Mouse (Mus musculus) hindbrain, embryonic 14.5 days (tissue): Measurements from ENCODE around the gene Luc7l3. TPM values are rescaled to one million over a fixed set of nuclear protein-coding genes. Genes with fewer than 3 reads are reported as not detected.

Experiments
- ATAC-seq: fragments of 200-750 bp; cut with Nextera tagmentation; 2 replicates; pipeline ENCODE4 v1.8.0; 2017; ENCODE audit warnings: moderate number of reproducible peaks, mild to moderate bottlenecking, moderate TSS enrichment, moderate library complexity; ENCODE audit not compliant: low FRiP score
- DNase-seq: peaks from one replicate; pipeline ENCODE4 v3.0.0-alpha.2; 2015; ENCODE audit warnings: low spot score
- H3K27ac ChIP-seq: fragments of 300-500 bp; sonication (generic); 2 replicates; pipeline ENCODE4 v1.5.1; 2014; ENCODE audit warnings: mild to moderate bottlenecking, moderate library complexity
- H3K27me3 ChIP-seq: fragments of 300-500 bp; sonication (generic); 2 replicates; pipeline ENCODE4 v1.6.1; 2014; ENCODE audit warnings: mild to moderate bottlenecking, low read length, mixed read lengths; ENCODE audit not compliant: control insufficient read depth, insufficient read depth
- H3K36me3 ChIP-seq: fragments of 300-500 bp; sonication (generic); replicated peaks from 2 replicates; pipeline ENCODE4 v1.6.1; 2014; ENCODE audit not compliant: control insufficient read depth, insufficient read depth
- H3K4me1 ChIP-seq: fragments of 300-500 bp; sonication (generic); replicated peaks from 2 replicates; pipeline ENCODE4 v1.6.1; 2014; ENCODE audit warnings: antibody characterized with exemption, low read length, mixed read lengths; ENCODE audit not compliant: control insufficient read depth, insufficient read depth
- H3K4me2 ChIP-seq: fragments of 300-500 bp; sonication (generic); replicated peaks from 2 replicates; pipeline ENCODE4 v1.6.1; 2014; ENCODE audit warnings: mild to moderate bottlenecking, moderate library complexity
- H3K4me3 ChIP-seq: fragments of 300-500 bp; sonication (generic); replicated peaks from 2 replicates; pipeline ENCODE4 v1.5.1; 2014; ENCODE audit warnings: mild to moderate bottlenecking, low read length
- H3K9ac ChIP-seq: fragments of 300-500 bp; sonication (generic); 2 replicates; pipeline ENCODE4 v1.6.1; 2014
- H3K9me3 ChIP-seq: fragments of 300-500 bp; sonication (generic); 2 replicates; pipeline ENCODE4 v1.6.1; 2016; ENCODE audit warnings: low read length; ENCODE audit not compliant: control insufficient read depth
- WGBS: fragments of 180-500 bp; shearing (Covaris S2); extraction: QIAGEN DNeasy Blood & Tissue Kit; methylation state at CpG from one replicate; pipeline ENCODE4 v1.1.7; 2014; 5-methylcytosine and 5-hydroxymethylcytosine counted together
- polyA plus RNA-seq: library from polyadenylated mRNA; unstranded; fragments of >200 nt; fragmentation: Nextera tagmentation; extraction: Ambion mirVana; gene quantifications from 2 replicates; pipeline ENCODE4 v1.2.1, GENCODE M21; 2014

The Luc7l3 gene
- polyA plus RNA-seq, 1 experiment from 2014 or later = 105 TPM

DNA sequence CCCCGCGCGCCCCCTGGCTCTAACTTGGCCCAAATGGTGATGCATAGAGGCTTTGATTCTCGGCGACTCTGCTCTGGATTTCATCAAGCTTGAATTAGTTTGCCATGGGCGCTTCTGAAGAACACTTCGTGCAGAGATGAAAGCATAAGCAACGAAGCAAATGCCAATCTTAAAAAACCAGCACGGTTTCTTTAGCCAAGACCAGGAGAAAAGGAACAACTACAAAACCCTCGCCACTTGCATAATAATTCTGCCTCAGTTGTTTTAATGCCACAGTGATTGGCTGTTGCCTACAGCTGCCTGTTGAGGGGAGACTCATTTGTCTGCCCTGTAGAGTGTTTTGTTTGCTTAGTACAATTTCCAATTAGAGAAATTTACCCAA lies 6.8 kb upstream of the Luc7l3 start:
- H3K4me1 ChIP-seq = peaks cover 35% of the 10 kb centered on the region
- peak overlapping the region; percentile 96 for H3K9ac ChIP-seq
- WGBS = 2% methylated on average over 10 of the region's 10 CpGs
- peak overlapping the region; percentile 99 for H3K27ac ChIP-seq
- H3K4me3 ChIP-seq = peak overlapping the region; percentile 56
- DNase-seq (no peak), ATAC-seq (no peak)
- H3K9me3 ChIP-seq = no peaks in the 10 kb centered on the region
- H3K36me3 ChIP-seq = peaks cover 2% of the 10 kb centered on the region
- no peaks in the 10 kb centered on the region for H3K27me3 ChIP-seq
- peak overlapping the region; percentile 81 for H3K4me2 ChIP-seq

DNA sequence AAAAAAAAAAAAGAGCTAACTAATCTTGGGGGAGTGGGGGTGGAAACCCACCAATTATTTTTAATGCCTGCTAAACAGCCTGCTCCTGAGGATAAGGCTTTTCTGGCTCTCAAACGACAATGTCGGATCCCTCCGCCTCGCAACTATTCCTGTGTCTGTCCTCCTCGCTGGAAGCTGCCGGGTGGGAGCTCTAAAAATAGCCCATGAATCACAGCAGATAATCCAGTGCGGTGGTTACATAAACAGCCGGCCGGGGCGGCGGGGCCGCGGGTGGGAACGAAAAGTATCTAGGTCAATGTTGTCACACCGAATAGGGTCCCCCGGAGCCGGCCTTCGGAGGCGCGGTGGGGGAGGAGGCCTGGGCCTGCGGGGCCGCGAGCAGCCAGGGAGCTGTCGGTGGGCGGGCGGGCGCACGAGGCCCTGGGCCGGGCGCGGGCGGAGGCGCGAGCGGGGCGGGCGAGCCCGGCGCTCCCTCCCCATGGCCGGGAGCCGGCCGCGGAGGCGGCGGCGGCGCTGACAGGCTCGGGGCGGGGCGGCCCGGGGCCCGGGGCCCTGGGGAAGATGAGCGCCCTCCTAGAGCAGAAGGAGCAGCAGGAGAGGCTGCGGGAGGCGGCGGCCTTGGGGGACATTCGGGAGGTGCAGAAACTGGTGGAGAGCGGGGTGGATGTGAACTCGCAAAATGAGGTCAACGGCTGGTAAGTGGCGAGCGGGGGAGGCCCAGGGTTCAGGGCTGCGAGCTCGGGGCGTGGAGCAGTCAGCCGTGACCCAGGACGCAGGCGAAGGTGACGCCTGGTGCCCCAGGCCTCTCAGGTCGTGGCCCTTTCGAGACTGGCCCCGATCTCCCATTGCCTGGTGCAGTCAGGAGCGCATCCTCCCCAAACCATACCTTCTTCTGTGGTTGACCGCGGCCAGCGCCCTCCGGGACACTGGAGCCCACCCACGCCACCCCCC lies 6.2 kb upstream of the Luc7l3 start, which contains the start of gene Ankrd40:
Gene Ankrd40, plus strand, starts transcription at position 309 of the 951 bp plus-strand sequence.
- Histone ChIP-seq H3K27me3 (no peaks in the 10 kb centered on the region), H3K4me1 (peaks cover 35% of the 10 kb centered on the region), H3K4me3 (peak within 1 kb of the TSS; percentile 56), H3K27ac (peak within 1 kb of the TSS; percentile 99), H3K9ac (peak within 1 kb of the TSS; percentile 96), H3K4me2 (peak within 1 kb of the TSS; percentile 81), H3K9me3 (no peaks in the 10 kb centered on the region), H3K36me3 (no peaks in the 10 kb centered on the region; the same call in 1 of the 2 replicates)
- DNase-seq (peak; percentile 93), ATAC-seq (peak; percentile 86)
- under 1% methylated on average over 70 of the region's 78 CpGs for WGBS

DNA sequence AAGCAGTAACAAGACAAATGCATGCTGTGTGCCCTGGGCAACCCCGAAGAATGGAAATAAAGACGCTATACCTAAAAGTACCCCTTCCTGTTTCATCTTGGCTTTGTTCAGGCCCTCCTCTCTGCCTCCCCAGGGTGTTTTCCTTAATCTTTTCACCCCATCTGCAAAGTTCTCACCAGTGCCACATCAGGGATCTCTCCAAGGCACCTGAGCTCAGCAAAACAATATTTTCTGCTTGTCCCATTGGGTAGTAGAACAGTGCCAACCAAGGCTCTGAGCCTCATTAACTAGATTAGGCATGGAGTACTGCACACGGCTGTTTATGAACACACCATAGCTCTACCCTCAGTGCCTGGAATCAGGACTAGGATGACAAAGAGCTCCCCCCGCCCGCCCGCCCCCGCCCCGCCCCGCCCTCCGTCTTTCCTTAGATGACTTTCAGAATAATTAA lies 5.2 kb upstream of the Luc7l3 start:
- H3K9me3 ChIP-seq = no peaks in the 10 kb centered on the region
- H3K27ac ChIP-seq = peak overlapping the region; percentile 99
- H3K4me1 ChIP-seq = peaks cover 40% of the 10 kb centered on the region
- no peaks in the 10 kb centered on the region; the same call in 1 of the 2 replicates for H3K36me3 ChIP-seq
- WGBS = 2% methylated on average over 10 of the region's 10 CpGs
- no peaks in the 10 kb centered on the region for H3K27me3 ChIP-seq
- H3K9ac ChIP-seq = peak overlapping the region; percentile 96
- ATAC-seq = peak; percentile 79
- H3K4me3 ChIP-seq = peak overlapping the region; percentile 56
- H3K4me2 ChIP-seq = peak overlapping the region; percentile 81
- DNase-seq = peak; percentile 58

DNA sequence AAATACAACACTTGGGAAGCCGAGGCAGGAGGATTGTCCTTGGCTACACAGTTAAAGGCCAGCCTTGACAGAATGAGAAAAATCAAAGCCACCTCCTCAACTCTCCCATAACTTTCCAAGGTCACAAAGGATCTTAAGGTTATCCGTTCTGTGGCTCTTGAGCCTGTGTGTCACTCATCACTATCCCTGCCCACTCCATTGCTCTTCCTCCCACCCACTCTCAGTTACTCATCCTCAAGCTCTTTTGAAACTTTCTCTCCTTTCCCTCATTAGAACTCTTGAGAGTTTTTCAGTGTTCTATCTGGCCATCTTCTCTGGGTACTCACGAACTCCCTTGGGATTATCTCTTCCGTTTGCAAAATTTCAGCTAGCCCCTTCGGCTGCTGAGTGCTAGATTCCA lies 2.8 kb upstream of the Luc7l3 start:
- ATAC-seq (no peak), DNase-seq (no peak)
- no peak overlapping the region for H3K4me2 ChIP-seq
- H3K36me3 ChIP-seq = no peaks in the 10 kb centered on the region
- no peak overlapping the region for H3K27ac ChIP-seq
- WGBS = 92% methylated on average over 5 of the region's 5 CpGs
- no peak overlapping the region for H3K9ac ChIP-seq
- H3K9me3 ChIP-seq = no peaks in the 10 kb centered on the region
- H3K4me1 ChIP-seq = peaks cover 35% of the 10 kb centered on the region
- H3K4me3 ChIP-seq = no peak overlapping the region
- H3K27me3 ChIP-seq = no peaks in the 10 kb centered on the region

DNA sequence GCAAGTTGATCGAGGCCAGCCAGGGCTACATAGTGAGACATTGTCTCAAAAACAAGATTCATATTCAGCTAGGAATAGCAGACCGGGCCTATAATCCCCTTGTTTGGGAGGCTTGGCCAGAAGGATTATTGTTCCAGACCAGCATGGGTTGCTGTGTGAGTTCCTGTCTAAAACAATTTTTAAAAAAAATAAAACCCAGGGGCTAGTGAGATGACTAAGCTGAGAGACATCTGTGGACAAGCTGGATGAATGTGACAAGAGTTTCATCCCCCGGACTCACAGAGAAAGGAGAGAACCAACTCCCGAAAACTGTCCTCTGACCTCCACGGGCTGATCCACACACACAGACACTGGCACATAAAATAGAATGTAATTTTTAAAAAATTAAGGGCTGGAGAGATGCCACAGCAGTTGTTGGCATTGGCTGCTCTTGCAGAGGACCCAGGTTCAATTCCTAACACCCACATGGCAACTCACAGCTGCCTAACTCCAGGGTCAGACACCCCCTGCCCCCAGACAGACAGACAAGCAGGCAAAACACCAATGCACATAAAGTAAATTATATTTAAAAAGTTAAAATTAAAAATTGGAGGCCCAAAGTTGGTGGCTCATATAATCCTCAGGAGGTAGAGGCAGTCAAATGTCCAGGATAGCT lies 1.6 kb upstream of the Luc7l3 start:
- H3K27ac ChIP-seq = 0 out of 2 replicates have a peak overlapping the region, but pooled peaks have one; percentile 99
- no peaks in the 10 kb centered on the region for H3K27me3 ChIP-seq
- H3K9me3 ChIP-seq = no peaks in the 10 kb centered on the region
- WGBS = 77% methylated on average over 5 of the region's 5 CpGs
- no peak overlapping the region for H3K4me2 ChIP-seq
- DNase-seq (no peak), ATAC-seq (no peak)
- no peak overlapping the region for H3K9ac ChIP-seq
- H3K4me3 ChIP-seq = no peak overlapping the region
- H3K4me1 ChIP-seq = peaks cover 31% of the 10 kb centered on the region
- no peaks in the 10 kb centered on the region for H3K36me3 ChIP-seq

DNA sequence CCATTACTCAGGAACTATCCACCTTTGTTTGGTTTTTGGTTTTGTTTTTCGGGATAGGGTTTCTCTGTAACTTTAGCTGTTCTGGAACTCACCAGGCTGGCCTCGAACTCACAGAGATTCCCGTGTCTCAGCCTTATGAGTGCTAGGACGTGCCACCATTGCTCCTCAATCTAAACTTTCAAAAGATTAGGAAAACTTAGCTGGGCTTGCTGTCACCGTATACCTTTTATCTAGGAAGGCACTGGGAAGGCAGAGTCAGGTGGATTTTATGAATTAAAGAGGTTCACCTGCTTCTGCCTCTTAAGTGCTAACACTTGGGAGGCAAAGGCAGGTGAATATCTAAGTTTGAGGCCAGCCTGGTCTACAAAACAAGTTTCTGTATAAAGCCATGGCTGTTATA lies 848 bp upstream of the Luc7l3 start:
- Histone ChIP-seq H3K4me1 (peaks cover 35% of the 10 kb centered on the region), H3K4me3 (peak overlapping the region; percentile 96), H3K36me3 (no peaks in the 10 kb centered on the region; the same call in 1 of the 2 replicates), H3K9me3 (no peaks in the 10 kb centered on the region), H3K9ac (peak overlapping the region; percentile 98), H3K27ac (peak overlapping the region; percentile 99), H3K4me2 (peak overlapping the region; percentile 75), H3K27me3 (no peaks in the 10 kb centered on the region)
- ATAC-seq (no peak), DNase-seq (no peak)
- WGBS = 51% methylated on average over 5 of the region's 5 CpGs

DNA sequence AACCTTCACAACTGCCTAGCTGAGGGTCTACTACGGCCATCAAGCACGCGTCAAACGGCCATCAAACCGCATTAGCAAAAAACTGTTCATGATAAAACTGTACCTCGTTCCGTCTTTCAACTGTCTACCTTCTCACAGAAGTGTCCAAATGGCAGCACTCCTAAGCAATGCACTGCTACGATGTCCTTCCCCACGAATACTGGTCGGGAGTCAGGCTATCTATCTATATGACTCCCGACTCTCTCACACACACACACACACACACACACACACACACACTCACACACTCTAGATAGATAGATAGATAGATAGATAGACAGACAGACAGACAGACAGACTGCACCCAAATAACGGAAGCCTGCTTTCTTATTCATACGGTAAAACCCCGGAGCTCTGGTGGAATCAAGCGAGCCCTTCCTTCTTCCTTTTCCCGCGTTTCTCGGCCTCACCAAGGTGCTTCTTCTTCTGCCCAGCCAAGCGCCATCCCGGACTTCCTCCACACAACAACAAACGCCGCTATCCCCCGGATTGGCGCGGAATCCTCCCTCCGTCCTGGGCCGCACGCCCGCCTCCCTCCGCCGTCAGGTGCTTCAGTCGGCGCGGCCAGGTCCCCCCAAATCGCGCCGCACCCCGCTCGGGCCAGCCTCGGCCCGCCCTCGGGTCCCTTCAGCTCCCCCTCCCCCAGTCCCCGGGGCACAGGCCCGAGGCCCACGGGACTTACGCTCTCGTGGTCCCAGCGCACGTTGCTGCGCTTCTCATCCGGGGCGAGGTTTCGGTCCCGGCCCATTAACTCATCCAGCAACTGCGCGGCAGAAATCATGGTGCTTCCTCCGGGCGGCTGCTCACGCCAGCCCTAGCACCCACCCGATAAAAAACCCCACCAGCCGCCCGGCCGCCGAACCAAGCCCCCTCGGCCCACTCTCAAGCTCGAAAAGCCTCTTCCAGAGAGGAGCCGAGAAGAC lies 538 bp downstream of the Luc7l3 start:
- no peaks in the 10 kb centered on the region for H3K27me3 ChIP-seq
- DNase-seq (no peak), ATAC-seq (peak; percentile 80)
- peak overlapping the region; percentile 98 for H3K9ac ChIP-seq
- no peaks in the 10 kb centered on the region for H3K9me3 ChIP-seq
- peak overlapping the region; percentile 99 for H3K27ac ChIP-seq
- H3K36me3 ChIP-seq = no peaks in the 10 kb centered on the region; the same call in 1 of the 2 replicates
- H3K4me3 ChIP-seq = peak overlapping the region; percentile 96
- H3K4me2 ChIP-seq = peak overlapping the region; percentile 75
- H3K4me1 ChIP-seq = peaks cover 40% of the 10 kb centered on the region
- WGBS = under 1% methylated on average over 67 of the region's 67 CpGs

DNA sequence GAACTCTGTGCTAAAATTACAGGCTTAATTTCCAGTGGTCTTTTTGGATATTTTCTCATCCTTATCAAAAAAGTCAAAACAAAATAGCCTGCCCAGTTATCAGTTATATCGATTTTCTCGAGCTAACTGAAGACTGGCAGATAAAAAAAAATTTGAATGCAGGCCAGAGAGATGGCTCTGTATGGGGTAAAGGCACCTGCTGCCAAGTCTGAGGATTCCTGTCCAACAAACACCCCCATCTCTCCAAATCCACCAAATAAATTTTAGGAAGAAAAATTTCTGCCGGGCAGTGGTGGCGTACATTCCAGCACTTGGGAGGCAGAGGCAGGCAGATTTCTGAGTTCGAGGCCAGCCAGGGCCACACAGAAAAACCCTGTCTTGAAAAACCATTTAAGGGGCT lies 3.7 kb downstream of the Luc7l3 start:
- Histone ChIP-seq H3K4me2 (0 out of 2 replicates have a peak overlapping the region, but pooled peaks have one; percentile 11), H3K4me1 (peaks cover 54% of the 10 kb centered on the region)

More for the DNA sequence above, 3.7 kb downstream of the Luc7l3 start:
- H3K27me3 ChIP-seq = no peaks in the 10 kb centered on the region
- H3K4me3 ChIP-seq = no peak overlapping the region
- ATAC-seq = no peak
- H3K27ac ChIP-seq = no peak overlapping the region
- no peaks in the 10 kb centered on the region for H3K9me3 ChIP-seq
- no peak overlapping the region for H3K9ac ChIP-seq
- no peaks in the 10 kb centered on the region; the same call in 1 of the 2 replicates for H3K36me3 ChIP-seq
- WGBS = 86% methylated on average over 5 of the region's 5 CpGs
- DNase-seq = no peak
